Mouse (Mus musculus) adrenal gland, postnatal 36 days (tissue): ENCODE results near the gene Xlr5c. TPM values are rescaled to one million over a fixed set of nuclear protein-coding genes. Genes with fewer than 3 reads are reported as not detected.
"Not testable (repeated sequence)": the region's sequence is repeated elsewhere in the genome, so short reads cannot be mapped to it uniquely, and the experiment has no call there.

Experiments used
- DNase-seq, 2 experiments: peaks; one replicate each; pipeline ENCODE4 v3.0.0; 2021; ENCODE audit warnings: mixed read lengths in 1 of 2
- long read RNA-seq, 2 experiments: library from polyadenylated mRNA; stranded (forward); transcript quantifications; one replicate each; pipeline ENCODE4 v2.0.0; 2021; ENCODE audit warnings: borderline sequencing depth in 2 of 2
- total RNA-seq, 2 experiments: library from RNA; stranded (reverse); gene quantifications; 2 replicates each; pipeline ENCODE4 v1.2.3; 2021

Gene Xlr5c
- total RNA-seq: not detected
- long read RNA-seq, experiment 1: 0 reads
- long read RNA-seq, experiment 2: 0 reads

GRCm38 (mm10) chrX:73292876-73293275, at the start of gene Xlr5c, which contains the start of gene Xlr5a:
Gene Xlr5c, minus strand, starts transcription at chrX:73292976.
Gene Xlr5a, minus strand, starts transcription at chrX:73292976.
- not testable (repeated sequence) for DNase-seq

- DNase-seq: peak; percentile 85 to 90
Observed at GRCm38 (mm10) chrX:73342483-73342895, 49.7 kb upstream of the Xlr5c start, which contains the start of gene Zfp275. Gene Zfp275, plus strand, starts transcription at chrX:73342621.

GRCm38 (mm10) chrX:73342068-73342467, 49.3 kb upstream of the Xlr5c start:
- DNase-seq: no peak

DNA sequence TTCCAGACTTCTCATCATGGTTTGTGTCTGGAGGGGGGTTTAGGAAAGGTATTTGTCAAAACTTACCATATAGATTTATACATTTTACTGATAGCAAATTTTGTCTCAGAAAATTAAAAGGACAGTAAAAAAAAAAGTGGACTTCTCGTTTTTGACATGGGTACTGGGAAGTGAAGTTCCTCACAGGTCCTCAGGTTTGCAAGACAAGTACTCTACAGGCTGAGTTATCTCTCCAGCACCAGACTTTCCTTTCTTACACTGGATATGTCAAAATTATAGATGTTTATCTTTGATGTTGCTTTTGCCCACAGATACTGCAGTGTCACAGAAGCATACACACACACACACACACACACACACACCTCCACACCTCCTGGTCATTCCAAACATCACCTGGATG, 48.7 kb upstream of the Xlr5c start:
- DNase-seq: no peak

- DNase-seq: no peak
Observed at GRCm38 (mm10) chrX:73336740-73337139, 44.0 kb upstream of the Xlr5c start, which contains the start of gene Gm45015. Gene Gm45015, minus strand, starts transcription at chrX:73336840.

DNA sequence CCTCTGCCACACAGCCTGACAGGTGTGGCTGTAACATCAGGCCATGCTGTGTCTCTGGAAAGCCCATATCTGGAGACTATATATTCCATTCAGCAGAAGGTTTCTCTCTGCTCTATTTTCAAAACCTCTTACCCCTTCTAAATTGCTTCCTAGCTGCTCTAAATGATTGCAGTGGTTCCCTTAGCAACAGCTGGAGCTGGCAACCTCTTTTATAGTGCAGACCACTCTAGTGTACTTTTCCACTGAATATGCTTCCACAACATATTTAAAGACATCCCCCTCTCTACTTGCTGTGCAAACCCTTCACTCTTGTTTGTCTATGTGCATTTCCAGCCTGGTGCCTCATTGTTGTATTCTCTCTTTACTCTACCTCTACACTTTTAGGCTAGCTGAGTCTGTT, 40.8 kb upstream of the Xlr5c start:
- DNase-seq: no peak

DNA sequence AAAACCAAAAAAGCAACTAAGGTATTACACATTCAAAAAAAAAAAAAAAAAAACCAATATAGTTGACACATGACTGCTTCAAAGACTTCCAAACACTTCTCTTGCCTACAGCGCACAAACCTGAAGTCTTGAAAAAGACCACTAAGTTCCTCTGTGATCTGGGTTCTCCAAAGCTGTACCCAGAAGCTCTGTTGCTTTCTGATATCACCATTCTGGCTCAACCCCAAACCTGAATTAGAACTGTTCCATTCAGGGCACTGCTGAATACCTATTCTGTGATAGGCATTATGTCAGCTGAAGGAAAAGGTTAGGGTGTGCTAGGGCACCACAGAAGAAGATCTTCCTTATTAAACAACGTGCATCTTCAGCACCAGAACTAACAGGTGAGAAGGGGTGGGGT, 34.4 kb upstream of the Xlr5c start:
- no peak for DNase-seq

DNA sequence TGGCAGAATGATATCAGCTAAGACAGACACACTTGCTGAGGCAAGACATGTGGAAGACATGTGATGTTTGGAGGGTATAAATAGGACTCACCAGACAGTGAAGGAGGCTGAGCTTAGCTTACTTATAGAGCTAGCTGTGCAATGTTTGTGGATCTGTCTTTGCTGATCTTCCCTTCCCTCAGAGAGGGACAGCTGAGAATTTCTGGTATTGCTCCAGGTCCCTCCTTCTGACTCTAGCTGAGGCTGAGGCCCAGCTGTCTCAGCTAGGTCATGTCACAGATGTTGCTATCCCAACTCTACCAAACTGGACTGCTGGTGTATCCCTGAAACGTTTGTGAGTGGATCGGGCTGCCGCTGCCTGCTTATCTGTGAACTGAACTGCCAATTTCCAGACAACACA, 28.3 kb upstream of the Xlr5c start:
- no peak for DNase-seq

DNA sequence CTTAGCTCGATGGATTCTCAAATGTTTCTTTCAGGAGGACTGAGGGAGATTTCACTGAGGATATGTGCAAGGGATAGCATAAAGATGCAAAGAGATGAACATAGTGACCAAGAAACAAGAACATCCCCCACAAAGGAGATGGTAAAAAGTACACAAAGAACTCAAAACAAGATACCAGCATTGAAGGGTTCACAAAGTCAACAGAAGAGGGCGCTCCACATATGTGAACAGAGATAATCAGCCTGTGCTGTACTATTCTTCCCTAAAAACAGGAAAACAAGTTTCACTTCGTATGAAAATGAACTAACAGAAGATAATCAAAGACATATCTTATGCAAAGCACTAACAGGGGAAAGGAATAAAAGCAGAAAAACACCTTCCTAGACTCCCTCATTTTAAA, 19.7 kb upstream of the Xlr5c start:
- peak; percentile 10 to 31 for DNase-seq

DNA sequence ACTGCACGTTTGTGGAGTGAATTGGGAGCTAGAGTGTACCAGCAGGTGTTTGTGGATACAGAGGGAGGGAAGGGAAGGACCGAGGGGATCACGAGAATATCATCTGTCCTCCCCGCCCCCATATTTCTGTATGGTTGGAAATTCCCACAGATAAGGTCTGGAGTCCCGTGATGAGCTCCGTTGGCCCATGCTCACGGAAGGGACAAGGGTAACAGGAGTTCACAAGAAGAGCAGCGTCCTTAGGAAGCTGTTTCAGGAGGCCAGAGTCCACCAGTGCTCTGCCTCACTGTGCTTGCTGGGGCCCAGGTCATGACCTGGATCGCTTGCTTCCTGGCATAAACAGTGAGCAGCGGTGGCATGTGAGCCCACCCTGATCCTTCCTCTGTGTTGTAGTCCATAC, 3.0 kb upstream of the Xlr5c start:
- not testable (repeated sequence) for DNase-seq

- not testable (repeated sequence) for DNase-seq
Observed at GRCm38 (mm10) chrX:73265270-73265669, 27.5 kb downstream of the Xlr5c start, which contains the start of gene Xlr3c. Gene Xlr3c, minus strand, starts transcription at chrX:73265390.

- DNase-seq: not testable (repeated sequence)
Observed at GRCm38 (mm10) chrX:73262428-73262827, 30.3 kb downstream of the Xlr5c start.

DNA sequence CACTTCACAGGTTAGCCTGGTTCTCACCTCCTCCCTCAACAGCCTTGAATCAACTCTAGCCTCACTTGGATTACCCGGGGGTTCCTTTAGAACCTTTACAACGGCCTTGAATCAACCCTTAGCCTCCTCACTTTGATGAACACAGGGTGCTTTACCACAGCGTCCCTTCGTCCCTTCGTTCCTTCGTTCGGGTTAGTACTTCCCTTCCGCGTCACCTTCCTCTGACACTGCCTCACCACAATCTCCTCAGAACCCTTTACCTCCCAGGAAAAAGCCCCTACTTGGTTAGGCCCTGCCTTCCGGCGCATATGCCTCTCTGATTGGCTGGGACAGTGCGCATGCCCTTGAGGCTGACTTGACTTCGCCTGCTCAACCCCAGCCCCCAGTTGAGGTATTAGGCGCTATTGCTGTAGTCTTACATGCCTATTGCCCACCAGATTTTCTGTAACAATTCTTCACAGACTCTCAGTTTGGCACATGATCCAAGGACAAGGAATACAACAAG, 49.9 kb downstream of the Xlr5c start, which contains the start of gene Xlr4c:
TSS of gene Xlr4c (minus strand) at position 310 of the 505 bp plus-strand sequence.
- DNase-seq: not testable (repeated sequence)

Other genes starting within 250 kb of the Xlr5c start
- gene Pnma3, start 228.2 kb downstream of the Xlr5c start, total RNA-seq: under 1 TPM; 0.10 to 0.13 TPM
- gene Xlr4a, start 210.5 kb downstream of the Xlr5c start, total RNA-seq: 1 to 10 TPM in 1 of 2 experiments, under 1 TPM in 1; 0.53 to 1.2 TPM
- gene Xlr3a, start 195.9 kb downstream of the Xlr5c start, total RNA-seq: under 1 TPM; 0.53 to 0.76 TPM
- gene Gm14685, start 175.9 kb downstream of the Xlr5c start, total RNA-seq: under 1 TPM in 1 of 2 experiments, not detected in 1; 0.13 TPM
- gene Xlr5b, start 144.2 kb downstream of the Xlr5c start, total RNA-seq: not detected
- gene DXBay18, start 143.5 kb downstream of the Xlr5c start, total RNA-seq: under 1 TPM in 1 of 2 experiments, not detected in 1; 0.10 TPM
- gene Spin2d, start 116.0 kb downstream of the Xlr5c start, total RNA-seq: not detected
- 10 to 100 TPM in 1 of 2 experiments, 1 to 10 TPM in 1; 5.4 to 10.2 TPM for gene Xlr3b, start 100.8 kb downstream of the Xlr5c start, total RNA-seq
- gene Xlr4b, start 78.6 kb downstream of the Xlr5c start, total RNA-seq: under 1 TPM in 1 of 2 experiments, not detected in 1; 0.63 TPM
- 10 to 100 TPM in 1 of 2 experiments, 1 to 10 TPM in 1; 9.0 to 10.1 TPM for gene F8a, start 64.7 kb downstream of the Xlr5c start, total RNA-seq
- gene Xlr4c, start 49.8 kb downstream of the Xlr5c start, total RNA-seq: under 1 TPM in 1 of 2 experiments, not detected in 1; 0.99 TPM
- under 1 TPM in 1 of 2 experiments, not detected in 1; 0.26 TPM for gene Xlr3c, start 27.6 kb downstream of the Xlr5c start, total RNA-seq
- not detected for gene Xlr5a, start within 50 bp of the Xlr5c start, total RNA-seq
- not detected for gene Gm45015, start 43.9 kb upstream of the Xlr5c start, total RNA-seq
- 10 to 100 TPM; 22.5 to 24.5 TPM for gene Zfp275, start 49.6 kb upstream of the Xlr5c start, total RNA-seq
- not detected for gene Gm18336, start 105.8 kb upstream of the Xlr5c start, total RNA-seq
- under 1 TPM; 0.43 to 0.60 TPM for gene Zfp92, start 118.1 kb upstream of the Xlr5c start, total RNA-seq
- gene Trex2, start 142.4 kb upstream of the Xlr5c start, total RNA-seq: not detected
- 10 to 100 TPM; 30.0 to 31.5 TPM for gene Haus7, start 166.1 kb upstream of the Xlr5c start, total RNA-seq
- gene Bgn, start 190.6 kb upstream of the Xlr5c start, total RNA-seq: 100 to 1,000 TPM; 251 to 260 TPM
- 10 to 100 TPM; 34.9 to 52.5 TPM for gene Atp2b3, start 210.1 kb upstream of the Xlr5c start, total RNA-seq